Mouse (Mus musculus) lung, embryonic 16.5 days (tissue): Measurements from ENCODE around the gene Nxph1. TPM values are rescaled to one million over a fixed set of nuclear protein-coding genes. Genes with fewer than 3 reads are reported as not detected.

Source experiments
- ATAC-seq: fragments of 200-750 bp; cut with Nextera tagmentation; 2 replicates; pipeline ENCODE4 v1.8.0; 2017; ENCODE audit warnings: low read depth, mild to moderate bottlenecking, moderate library complexity
- H3K27ac ChIP-seq: fragments of 300-500 bp; sonication (generic); 2 replicates; pipeline ENCODE4 v1.5.1; 2014; ENCODE audit warnings: mild to moderate bottlenecking, control low read depth, low read length
- H3K27me3 ChIP-seq: fragments of 300-500 bp; sonication (generic); 2 replicates; pipeline ENCODE4 v1.6.1; 2014; ENCODE audit warnings: low read depth, low read length, mixed read lengths; ENCODE audit not compliant: control insufficient read depth, insufficient read depth
- H3K36me3 ChIP-seq: fragments of 300-500 bp; sonication (generic); 2 replicates; pipeline ENCODE4 v1.6.1; 2014; ENCODE audit warnings: low read length; ENCODE audit not compliant: control insufficient read depth, insufficient read depth
- H3K4me1 ChIP-seq: fragments of 300-500 bp; sonication (generic); replicated peaks from 2 replicates; pipeline ENCODE4 v1.6.1; 2014; ENCODE audit warnings: low read length, mixed read lengths; ENCODE audit not compliant: control insufficient read depth, insufficient read depth
- H3K4me2 ChIP-seq: fragments of 300-500 bp; sonication (generic); 2 replicates; pipeline ENCODE4 v1.6.1; 2014; ENCODE audit warnings: low read depth, low read length, control low read depth
- H3K4me3 ChIP-seq: fragments of 300-500 bp; sonication (generic); 2 replicates; pipeline ENCODE4 v1.5.1; 2014; ENCODE audit warnings: mild to moderate bottlenecking, low read length, control low read depth
- H3K9ac ChIP-seq: fragments of 300-500 bp; sonication (generic); 2 replicates; pipeline ENCODE4 v1.6.1; 2014; ENCODE audit warnings: low read length, control low read depth
- H3K9me3 ChIP-seq: fragments of 300-500 bp; sonication (generic); 2 replicates; pipeline ENCODE4 v1.6.1; 2016; ENCODE audit warnings: low read length; ENCODE audit not compliant: control insufficient read depth
- WGBS: fragments of 180-500 bp; shearing (Covaris S2); extraction: QIAGEN DNeasy Blood & Tissue Kit; methylation state at CpG from one replicate; pipeline ENCODE4 v1.1.7; 2014; 5-methylcytosine and 5-hydroxymethylcytosine counted together
- polyA plus RNA-seq: library from polyadenylated mRNA; unstranded; fragments of >200 nt; fragmentation: Nextera tagmentation; extraction: Ambion mirVana; gene quantifications from 2 replicates; pipeline ENCODE4 v1.2.1, GENCODE M21; 2015

Gene Nxph1
- polyA plus RNA-seq, 1 experiment from 2014 or later: 0.19 TPM

- no peaks in the 10 kb centered on the region for H3K9me3 ChIP-seq
- H3K36me3 ChIP-seq: no peaks in the 10 kb centered on the region
- no peak overlapping the region for H3K9ac ChIP-seq
- no peak overlapping the region for H3K4me3 ChIP-seq
- no peak overlapping the region for H3K27ac ChIP-seq
- H3K4me1 ChIP-seq: no peaks in the 10 kb centered on the region
- no peak overlapping the region for H3K4me2 ChIP-seq
- 83% methylated on average over 1 of the region's 1 CpGs for WGBS
- ATAC-seq: no peak
- no peaks in the 10 kb centered on the region for H3K27me3 ChIP-seq
Observed at GRCm38 (mm10) chr6:9028501-9028900, 80.3 kb downstream of the Nxph1 start.

- WGBS: 82% methylated on average over 1 of the region's 1 CpGs
- no peaks in the 10 kb centered on the region for H3K4me1 ChIP-seq
- no peak overlapping the region for H3K4me2 ChIP-seq
- H3K9ac ChIP-seq: no peak overlapping the region
- no peaks in the 10 kb centered on the region for H3K36me3 ChIP-seq
- no peak for ATAC-seq
- no peaks in the 10 kb centered on the region for H3K9me3 ChIP-seq
- H3K27me3 ChIP-seq: no peaks in the 10 kb centered on the region
- no peak overlapping the region for H3K27ac ChIP-seq
- no peak overlapping the region for H3K4me3 ChIP-seq
Observed at GRCm38 (mm10) chr6:9039286-9039685, 91.1 kb downstream of the Nxph1 start.

GRCm38 (mm10) chr6:9040991-9041390 is 92.8 kb downstream of the Nxph1 start:
- no peak overlapping the region for H3K27ac ChIP-seq
- no peak overlapping the region for H3K9ac ChIP-seq
- no peaks in the 10 kb centered on the region for H3K27me3 ChIP-seq
- 48% methylated on average over 3 of the region's 3 CpGs for WGBS
- H3K4me2 ChIP-seq: no peak overlapping the region
- no peak for ATAC-seq
- H3K36me3 ChIP-seq: no peaks in the 10 kb centered on the region
- no peak overlapping the region for H3K4me3 ChIP-seq
- H3K9me3 ChIP-seq: no peaks in the 10 kb centered on the region
- H3K4me1 ChIP-seq: no peaks in the 10 kb centered on the region

GRCm38 (mm10) chr6:9042391-9042790 is 94.2 kb downstream of the Nxph1 start:
- ATAC-seq: no peak
- no peaks in the 10 kb centered on the region for H3K9me3 ChIP-seq
- H3K4me3 ChIP-seq: no peak overlapping the region
- no peak overlapping the region for H3K4me2 ChIP-seq
- H3K27ac ChIP-seq: no peak overlapping the region
- no peak overlapping the region for H3K9ac ChIP-seq
- WGBS: 17% methylated on average over 1 of the region's 1 CpGs
- no peaks in the 10 kb centered on the region for H3K4me1 ChIP-seq
- H3K27me3 ChIP-seq: no peaks in the 10 kb centered on the region
- H3K36me3 ChIP-seq: no peaks in the 10 kb centered on the region

- Histone ChIP-seq H3K36me3 (no peaks in the 10 kb centered on the region), H3K9me3 (no peaks in the 10 kb centered on the region), H3K27me3 (no peaks in the 10 kb centered on the region), H3K4me2 (no peak overlapping the region), H3K9ac (no peak overlapping the region), H3K4me1 (no peaks in the 10 kb centered on the region), H3K4me3 (no peak overlapping the region), H3K27ac (no peak overlapping the region)
- 38% methylated on average over 2 of the region's 2 CpGs for WGBS
- ATAC-seq: no peak
Observed at GRCm38 (mm10) chr6:9046815-9047214, 98.6 kb downstream of the Nxph1 start.

- H3K9ac ChIP-seq: no peak overlapping the region
- no peaks in the 10 kb centered on the region for H3K36me3 ChIP-seq
- 82% methylated on average over 4 of the region's 4 CpGs for WGBS
- H3K27ac ChIP-seq: no peak overlapping the region
- ATAC-seq: no peak
- H3K4me2 ChIP-seq: no peak overlapping the region
- H3K4me3 ChIP-seq: no peak overlapping the region
- H3K27me3 ChIP-seq: no peaks in the 10 kb centered on the region
- H3K9me3 ChIP-seq: no peaks in the 10 kb centered on the region
- H3K4me1 ChIP-seq: no peaks in the 10 kb centered on the region
Observed at GRCm38 (mm10) chr6:9061261-9062105, 113.3 kb downstream of the Nxph1 start.

DNA sequence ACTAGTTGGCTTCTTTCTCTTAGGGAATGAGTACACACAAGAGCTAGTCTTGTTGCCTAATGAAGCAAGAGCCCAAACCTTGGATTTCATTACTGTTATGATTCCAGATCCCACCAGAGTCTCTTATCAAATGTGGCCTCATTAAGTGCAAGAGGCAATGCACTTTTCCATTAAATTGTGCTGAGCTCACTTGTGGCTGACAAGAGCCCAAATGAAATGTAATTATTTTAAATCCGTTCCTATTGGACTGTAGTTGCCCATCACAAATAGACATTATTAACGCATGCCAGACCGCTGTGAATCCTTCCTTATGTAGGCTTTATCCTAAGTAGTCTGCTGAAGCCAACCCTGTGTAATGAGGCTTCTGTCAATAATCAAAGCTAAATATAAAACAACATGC is 118.2 kb downstream of the Nxph1 start:
- WGBS: 85% methylated on average over 3 of the region's 3 CpGs
- Histone ChIP-seq H3K9ac (no peak overlapping the region), H3K4me3 (no peak overlapping the region), H3K27me3 (no peaks in the 10 kb centered on the region), H3K36me3 (no peaks in the 10 kb centered on the region), H3K4me1 (no peaks in the 10 kb centered on the region), H3K9me3 (no peaks in the 10 kb centered on the region), H3K4me2 (no peak overlapping the region), H3K27ac (no peak overlapping the region)
- ATAC-seq: no peak

- no peak for ATAC-seq
- H3K36me3 ChIP-seq: no peaks in the 10 kb centered on the region
- WGBS: 47% methylated on average over 7 of the region's 7 CpGs
- no peak overlapping the region for H3K9ac ChIP-seq
- H3K27ac ChIP-seq: no peak overlapping the region
- no peak overlapping the region for H3K4me2 ChIP-seq
- H3K9me3 ChIP-seq: no peaks in the 10 kb centered on the region
- no peaks in the 10 kb centered on the region for H3K4me1 ChIP-seq
- no peaks in the 10 kb centered on the region for H3K27me3 ChIP-seq
- no peak overlapping the region for H3K4me3 ChIP-seq
Observed at GRCm38 (mm10) chr6:9069913-9070312, 121.7 kb downstream of the Nxph1 start.

- H3K9ac ChIP-seq: no peak overlapping the region
Observed at GRCm38 (mm10) chr6:9076463-9076862, 128.2 kb downstream of the Nxph1 start.

More at GRCm38 (mm10) chr6:9076463-9076862, 128.2 kb downstream of the Nxph1 start:
- no peak overlapping the region for H3K4me2 ChIP-seq
- no peaks in the 10 kb centered on the region for H3K9me3 ChIP-seq
- no peak overlapping the region for H3K27ac ChIP-seq
- H3K36me3 ChIP-seq: no peaks in the 10 kb centered on the region
- WGBS: 65% methylated on average over 2 of the region's 2 CpGs
- H3K4me1 ChIP-seq: no peaks in the 10 kb centered on the region
- H3K27me3 ChIP-seq: no peaks in the 10 kb centered on the region
- ATAC-seq: no peak
- H3K4me3 ChIP-seq: no peak overlapping the region
